Mouse (Mus musculus): Measurements from ENCODE around the gene Zcchc2. TPM values are rescaled to one million over a fixed set of nuclear protein-coding genes. Genes with fewer than 3 reads are reported as not detected.

Gene Zcchc2
- total RNA-seq, 4 experiments from 2014 or later: 7.9 to 10.5 (median 10.0) TPM

DNA sequence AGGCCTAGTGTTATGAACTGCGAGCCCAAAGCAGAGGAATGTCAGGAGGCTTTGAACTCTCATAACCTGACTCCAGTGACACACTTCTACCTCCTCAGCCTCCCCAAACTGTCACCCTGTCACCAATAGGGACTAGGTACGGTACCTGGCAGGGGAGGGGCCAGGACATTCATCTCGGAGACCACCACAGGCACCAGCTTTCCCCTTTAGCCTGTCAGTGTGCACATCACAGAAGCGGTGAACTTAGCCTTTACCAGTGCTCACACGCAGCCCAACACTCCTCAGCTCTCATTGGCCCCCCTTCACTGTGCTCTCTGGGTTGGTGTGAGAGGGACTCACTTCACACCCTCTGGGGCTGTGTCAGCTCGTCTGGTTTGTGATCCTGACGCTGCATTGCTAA is 44.6 kb downstream of the Zcchc2 start:
- no peak for DNase-seq (ENCODE audit: low spot score)

- DNase-seq (ENCODE audit: low spot score): peak; percentile 72
Measured at GRCm38 (mm10) chr1:106036861-106037599, 46.8 kb downstream of the Zcchc2 start.

GRCm38 (mm10) chr1:106039326-106039725 is 49.1 kb downstream of the Zcchc2 start:
- DNase-seq (ENCODE audit: low spot score): no peak

DNA sequence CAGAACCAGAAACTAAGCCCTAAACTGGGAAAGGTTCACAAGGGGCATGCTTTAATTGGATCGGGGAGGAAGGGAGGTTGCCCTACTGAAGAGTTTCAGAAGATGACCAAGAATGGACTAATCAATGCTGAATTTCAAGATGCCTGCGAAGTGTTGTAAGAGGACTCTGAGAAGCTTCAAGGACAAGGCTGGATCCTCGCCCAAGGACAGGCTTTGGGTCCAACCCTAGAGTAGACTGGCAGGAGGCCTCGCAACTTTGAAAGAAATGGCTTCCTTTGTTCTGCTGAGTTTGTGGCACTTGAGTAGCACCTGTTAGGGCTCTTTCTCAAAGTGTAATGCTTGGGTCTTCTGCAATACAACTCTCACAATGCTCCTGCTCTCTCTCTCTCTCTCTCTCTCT is 50.1 kb downstream of the Zcchc2 start:
- DNase-seq (ENCODE audit: low spot score): no peak

GRCm38 (mm10) chr1:106042221-106042620 is 52.0 kb downstream of the Zcchc2 start:
- DNase-seq (ENCODE audit: low spot score): no peak

DNA sequence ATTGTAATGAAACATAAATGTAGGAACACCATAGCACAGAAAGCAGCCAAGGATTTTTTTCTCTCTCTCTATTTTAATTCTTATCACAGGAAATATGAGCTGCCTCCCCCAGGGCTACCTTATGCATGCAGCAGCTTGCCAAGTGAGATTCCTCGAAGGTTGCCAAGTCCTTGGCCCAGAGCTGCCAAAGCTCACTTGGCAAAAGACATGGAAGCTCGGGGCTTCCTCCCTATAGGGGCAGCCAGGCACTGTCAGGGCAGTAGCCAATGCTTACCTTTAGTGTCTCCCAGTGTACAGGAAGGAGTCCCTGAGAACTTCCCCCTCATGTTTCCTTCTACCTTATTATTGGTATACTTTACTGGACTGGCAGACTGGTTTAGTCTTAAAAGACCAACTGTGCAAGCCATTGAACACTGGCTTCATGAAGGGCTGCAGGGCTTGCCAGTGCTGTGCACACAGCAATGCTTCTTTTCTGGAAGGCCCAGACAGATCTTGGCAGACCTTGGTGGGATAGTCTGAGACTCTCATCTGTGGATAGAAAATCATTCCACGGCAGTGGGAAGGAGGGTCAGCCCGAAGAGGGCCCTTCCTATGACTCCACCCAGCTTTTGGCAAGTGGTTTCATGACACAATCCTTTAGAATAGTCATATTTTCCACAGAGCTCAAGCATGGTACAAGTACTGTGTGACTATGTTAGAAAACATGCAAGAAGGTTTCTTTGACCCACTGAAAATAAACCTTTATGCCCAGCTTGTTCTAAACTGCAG is 53.0 kb downstream of the Zcchc2 start:
- DNase-seq (ENCODE audit: low spot score): peak; percentile 48

- no peak for DNase-seq (ENCODE audit: low spot score)
Measured at GRCm38 (mm10) chr1:106049036-106049435, 58.8 kb downstream of the Zcchc2 start.

- DNase-seq (ENCODE audit: low spot score): no peak
Measured at GRCm38 (mm10) chr1:106054978-106055377, 64.8 kb downstream of the Zcchc2 start.

DNA sequence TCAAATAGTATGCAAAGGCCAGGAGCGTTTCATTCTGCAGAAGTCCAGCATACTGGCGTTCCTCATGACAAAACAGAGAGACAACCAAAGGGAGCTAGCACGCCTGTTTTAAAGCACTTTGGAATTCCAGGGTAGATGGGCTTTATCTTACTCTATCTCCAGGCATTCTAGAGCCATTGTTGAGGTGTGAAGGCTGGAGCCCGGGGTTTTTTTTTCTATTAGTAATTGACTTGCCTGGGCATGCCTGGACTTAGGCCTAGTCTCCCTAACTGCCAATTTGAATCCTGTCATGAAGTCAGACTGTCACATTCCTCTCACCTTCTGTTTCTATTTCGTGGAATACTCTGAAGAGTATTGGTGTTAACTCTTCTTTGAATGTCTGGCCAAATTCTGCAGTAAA is 68.1 kb downstream of the Zcchc2 start:
- no peak for DNase-seq (ENCODE audit: low spot score)

DNA sequence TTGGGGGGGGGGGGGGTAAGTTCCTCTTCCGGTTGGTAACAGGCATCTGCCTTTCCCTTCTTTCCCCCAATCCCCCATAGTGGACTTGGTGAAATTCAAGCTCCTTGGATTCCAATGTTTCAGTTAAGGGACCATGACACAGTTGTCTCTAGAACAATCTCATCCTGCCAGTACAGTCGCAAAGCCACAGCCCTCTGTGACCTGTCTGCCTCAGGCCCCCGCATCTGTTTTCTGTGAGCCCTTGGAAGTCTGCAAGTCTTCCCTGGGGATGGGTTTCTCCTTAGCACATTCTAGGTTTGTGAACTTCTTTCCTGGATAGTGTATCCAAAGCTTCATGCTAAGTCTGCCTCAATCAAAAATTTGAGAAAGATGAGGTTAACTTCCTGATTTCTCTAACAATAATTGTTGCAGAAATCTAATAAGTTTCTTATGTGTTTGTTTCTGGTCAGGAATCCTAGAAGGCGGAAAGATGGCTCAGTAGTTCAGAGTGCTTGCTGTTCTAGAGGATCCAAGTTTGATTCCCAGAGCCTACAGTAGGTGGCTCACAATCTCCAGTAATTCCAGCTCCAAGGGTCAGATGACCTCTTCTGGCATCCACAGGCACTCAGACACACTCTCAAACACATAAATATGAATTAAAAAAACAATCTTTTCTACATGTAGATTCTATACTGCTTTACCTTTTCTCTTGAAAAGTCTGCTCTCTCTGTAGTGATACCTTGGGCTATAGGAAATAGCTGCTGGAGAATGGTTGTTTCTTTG is 69.5 kb downstream of the Zcchc2 start:
- DNase-seq (ENCODE audit: low spot score): no peak

GRCm38 (mm10) chr1:106061185-106061910 is 71.1 kb downstream of the Zcchc2 start:
- DNase-seq (ENCODE audit: low spot score): no peak

DNA sequence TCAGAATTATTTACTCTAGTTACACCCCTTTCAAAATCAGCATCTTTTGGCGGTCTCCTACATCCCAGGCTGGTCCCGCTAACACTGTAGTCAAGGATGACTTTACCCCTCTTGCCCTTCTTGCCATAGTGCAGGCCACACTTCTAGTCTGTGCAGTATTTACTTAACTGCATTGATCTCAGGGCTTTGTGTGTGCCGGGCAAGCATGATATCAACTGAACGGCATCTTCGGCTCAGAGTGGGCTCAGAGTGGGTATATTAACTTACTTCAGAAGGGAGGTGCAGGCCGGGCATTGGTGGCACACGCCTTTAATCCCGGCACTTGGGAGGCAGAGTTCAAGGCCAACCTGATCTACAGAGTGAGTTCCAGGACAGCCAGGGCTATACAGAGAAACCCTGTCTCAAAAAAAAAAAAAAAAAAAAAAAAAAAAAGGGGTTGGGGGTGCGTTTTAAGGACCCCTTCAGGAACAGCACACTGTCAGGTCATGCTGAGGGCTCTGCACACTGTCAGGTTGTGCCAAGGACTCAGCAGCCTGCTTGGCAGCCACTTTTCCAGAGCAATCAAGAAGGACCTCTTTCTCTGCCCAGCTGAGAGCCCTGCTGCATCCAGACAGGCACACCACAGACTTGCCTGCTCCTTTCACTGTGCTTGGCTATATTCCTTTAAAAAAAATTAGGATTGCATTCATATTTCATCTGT is 72.8 kb downstream of the Zcchc2 start:
- DNase-seq (ENCODE audit: low spot score): no peak

- DNase-seq (ENCODE audit: low spot score): no peak
Measured at GRCm38 (mm10) chr1:106063591-106064170, 73.5 kb downstream of the Zcchc2 start.

- DNase-seq (ENCODE audit: low spot score): no peak
Measured at GRCm38 (mm10) chr1:106064291-106064690, 74.1 kb downstream of the Zcchc2 start.

GRCm38 (mm10) chr1:106064711-106065110 is 74.5 kb downstream of the Zcchc2 start:
- DNase-seq (ENCODE audit: low spot score): no peak

GRCm38 (mm10) chr1:106065679-106066078 is 75.5 kb downstream of the Zcchc2 start:
- no peak for DNase-seq (ENCODE audit: low spot score)

- no peak for DNase-seq (ENCODE audit: low spot score)
Measured at GRCm38 (mm10) chr1:106067306-106067705, 77.1 kb downstream of the Zcchc2 start.

DNA sequence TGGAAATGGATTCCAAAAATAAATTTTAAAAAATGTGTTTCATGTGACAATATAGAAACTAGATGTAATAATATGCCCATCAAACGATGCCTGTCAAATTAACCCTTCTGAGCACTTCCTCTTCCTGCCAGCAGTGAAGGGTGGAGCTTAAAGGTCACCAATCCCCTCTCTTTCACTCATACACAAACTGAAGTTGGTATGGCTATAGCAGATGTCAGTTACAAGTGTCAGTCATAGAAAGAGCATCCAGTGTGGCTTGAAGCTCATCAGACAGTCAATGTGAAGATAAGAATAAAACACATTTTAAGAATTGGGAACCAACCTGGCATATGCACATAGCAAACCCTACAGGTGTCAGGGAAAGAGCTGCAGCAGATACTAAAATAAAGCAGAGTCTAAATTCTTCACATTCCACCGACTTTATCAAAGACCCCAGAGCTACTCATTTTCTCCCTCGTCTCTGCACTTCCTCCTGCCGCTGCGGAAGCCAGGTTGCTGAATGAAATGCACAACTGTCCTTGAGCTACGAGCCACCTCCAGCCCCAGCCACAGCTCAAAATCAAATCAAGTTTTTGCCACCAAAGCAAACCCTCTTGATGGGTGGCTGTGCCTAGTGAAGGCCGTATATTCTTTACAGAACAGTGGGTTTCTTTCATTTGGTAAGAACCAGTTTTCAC is 79.8 kb downstream of the Zcchc2 start:
- no peak for DNase-seq (ENCODE audit: low spot score)

- no peak for DNase-seq (ENCODE audit: low spot score)
Measured at GRCm38 (mm10) chr1:106070814-106071213, 80.6 kb downstream of the Zcchc2 start.
